Mouse (Mus musculus) embryo, embryonic 9.5 days (tissue): Measurements from ENCODE around the gene Kcnma1.

ENCODE experiments used
- DNase-seq: peaks from one replicate; pipeline ENCODE4 v3.0.0-alpha.2; 2017; ENCODE audit errors: extremely low spot score

Gene Kcnma1

DNA sequence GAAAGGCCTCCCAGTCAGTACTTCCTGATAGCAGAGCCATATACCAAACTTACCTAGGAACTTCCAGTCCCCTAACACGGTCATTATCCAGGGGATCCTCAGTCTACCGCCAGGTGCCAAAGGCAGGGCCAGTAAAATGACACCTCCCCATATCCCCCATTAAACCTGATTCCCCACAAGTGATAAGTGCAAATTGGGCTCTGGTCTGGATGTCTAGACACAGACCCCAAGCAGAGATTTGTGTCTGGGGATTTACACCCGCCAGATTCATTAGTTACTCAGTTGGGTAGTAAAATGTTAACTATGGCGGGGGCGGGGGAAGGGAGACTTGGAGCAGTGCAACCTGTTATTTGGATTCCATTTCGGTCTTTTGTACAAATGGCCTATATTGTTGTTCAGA is 562.6 kb downstream of the Kcnma1 start:
- DNase-seq: no peak

- DNase-seq: no peak
Measured at GRCm38 (mm10) chr14:23437467-23437866, 576.8 kb downstream of the Kcnma1 start.

DNA sequence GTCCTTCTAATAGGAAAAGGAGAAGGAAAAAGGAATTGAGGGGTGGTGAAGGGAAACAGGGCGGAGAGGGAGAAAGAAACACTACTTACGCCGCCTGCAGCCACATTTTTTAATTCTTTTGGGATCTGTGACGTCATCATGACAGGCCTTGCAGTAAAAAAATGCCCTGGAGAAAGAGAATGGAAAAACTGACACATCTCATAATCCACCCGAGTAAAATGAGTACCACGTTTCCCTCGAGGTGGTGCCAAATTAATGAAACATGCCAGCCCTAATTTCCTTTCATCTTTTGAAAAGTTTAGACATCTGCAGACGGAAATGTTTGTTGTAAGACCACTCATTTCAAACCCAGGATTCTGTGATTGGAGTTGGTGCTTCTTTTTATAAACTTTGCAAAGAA is 578.4 kb downstream of the Kcnma1 start:
- DNase-seq: no peak

DNA sequence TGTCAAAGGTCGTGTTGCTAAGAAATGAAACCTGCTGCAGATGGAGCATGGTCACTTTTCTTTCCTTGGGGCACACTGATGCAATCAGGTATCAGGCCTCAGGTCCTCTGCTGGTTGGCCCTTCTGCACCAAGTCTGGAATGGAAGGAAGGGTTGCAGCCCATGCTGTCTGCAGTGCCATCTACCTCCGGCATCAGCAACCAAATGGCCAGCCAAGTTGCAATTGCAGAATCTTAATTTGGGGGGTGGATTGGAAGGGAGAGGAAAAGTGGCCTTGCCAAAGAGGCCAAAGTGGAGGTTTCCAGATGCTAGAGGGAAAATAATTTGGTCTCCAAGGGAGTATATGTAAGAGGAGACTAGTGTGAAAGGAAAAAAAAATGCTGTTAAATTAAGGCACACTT is 584.3 kb downstream of the Kcnma1 start:
- DNase-seq: no peak

GRCm38 (mm10) chr14:23429043-23429442 is 585.2 kb downstream of the Kcnma1 start:
- peak; percentile 39 for DNase-seq

- DNase-seq: no peak
Measured at GRCm38 (mm10) chr14:23422481-23423040, 591.7 kb downstream of the Kcnma1 start.

DNA sequence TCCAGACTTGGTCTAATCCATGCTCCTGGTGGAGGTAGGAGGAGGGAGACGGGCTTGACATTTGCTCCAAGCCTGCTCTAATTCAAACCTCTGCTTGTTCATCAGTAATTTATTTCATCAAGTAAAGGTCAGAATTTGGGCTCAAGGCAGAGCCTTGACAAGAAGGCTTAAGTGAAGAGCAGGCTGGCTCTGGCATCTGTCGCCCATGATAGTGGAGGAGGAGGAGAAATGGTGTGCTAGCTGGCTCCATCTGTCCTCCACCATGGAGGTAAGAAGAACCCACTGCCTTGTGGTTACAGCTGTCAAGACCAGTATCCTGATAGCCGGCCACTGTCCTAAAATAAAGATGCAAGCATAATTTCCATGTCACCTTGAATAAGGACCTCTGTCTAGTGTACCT is 595.3 kb downstream of the Kcnma1 start:
- DNase-seq: no peak

GRCm38 (mm10) chr14:23407051-23407450 is 607.2 kb downstream of the Kcnma1 start:
- DNase-seq: no peak

GRCm38 (mm10) chr14:23400777-23401469 is 613.4 kb downstream of the Kcnma1 start:
- peak; percentile 83 for DNase-seq

DNA sequence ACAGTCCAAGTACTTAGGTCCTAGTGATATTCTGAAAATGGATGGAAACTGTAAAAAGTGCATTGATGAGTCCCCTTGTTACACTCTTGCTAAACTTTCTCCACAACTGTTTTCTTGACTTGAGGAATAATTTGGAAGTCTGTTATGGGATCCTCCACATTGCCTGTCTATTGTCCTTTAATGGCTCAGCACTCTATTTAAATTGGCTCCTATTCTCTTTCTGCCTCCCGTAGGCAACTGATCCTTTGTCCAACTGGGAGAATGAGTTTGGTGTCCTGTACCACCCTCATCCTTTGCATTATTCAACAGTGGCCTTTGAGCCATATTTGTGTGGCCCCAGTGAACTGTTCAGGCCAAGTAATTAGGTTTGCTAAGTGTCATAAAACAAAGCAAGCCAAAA is 616.6 kb downstream of the Kcnma1 start:
- DNase-seq: no peak

- DNase-seq: no peak
Measured at GRCm38 (mm10) chr14:23391566-23391965, 622.7 kb downstream of the Kcnma1 start.

DNA sequence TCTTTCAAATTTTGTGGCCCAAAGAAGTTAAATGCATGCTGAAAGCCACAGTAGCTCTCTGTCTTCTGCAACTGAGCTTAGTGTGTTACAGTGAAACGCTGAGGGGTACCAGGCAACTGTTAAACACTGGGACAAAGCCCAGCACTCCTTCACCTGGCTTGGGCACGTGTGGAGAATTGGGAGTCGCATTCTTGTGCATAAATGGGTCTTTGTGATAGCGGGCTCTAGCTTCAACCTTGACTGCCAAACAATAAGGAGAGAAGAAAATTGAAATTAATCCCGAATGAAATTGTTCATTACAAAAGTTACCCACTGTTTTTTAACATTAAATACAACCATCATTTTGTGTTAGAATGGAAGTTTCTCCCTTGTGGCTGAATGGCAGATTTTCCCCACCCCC is 623.5 kb downstream of the Kcnma1 start:
- no peak for DNase-seq

GRCm38 (mm10) chr14:23390161-23390560 is 624.1 kb downstream of the Kcnma1 start:
- no peak for DNase-seq

DNA sequence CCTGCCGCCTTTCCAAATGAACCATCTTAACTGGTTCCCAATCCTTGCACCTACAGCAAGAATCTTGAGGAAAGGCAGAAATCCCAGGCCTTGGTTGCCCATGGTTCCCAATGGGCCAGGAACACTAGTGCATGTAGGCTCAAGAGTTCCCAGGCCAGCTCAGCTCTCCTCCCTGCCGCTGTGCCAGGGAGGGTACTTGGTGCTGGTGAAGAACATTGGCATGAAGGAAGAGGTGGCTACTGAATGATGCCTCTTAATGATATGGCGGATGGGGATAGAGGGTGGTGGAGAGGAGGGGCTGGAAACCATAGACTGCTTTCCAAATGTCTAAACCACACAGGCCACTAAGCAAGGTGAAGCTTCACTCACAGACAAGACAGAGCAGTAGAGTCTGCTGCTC is 627.5 kb downstream of the Kcnma1 start:
- DNase-seq: no peak

DNA sequence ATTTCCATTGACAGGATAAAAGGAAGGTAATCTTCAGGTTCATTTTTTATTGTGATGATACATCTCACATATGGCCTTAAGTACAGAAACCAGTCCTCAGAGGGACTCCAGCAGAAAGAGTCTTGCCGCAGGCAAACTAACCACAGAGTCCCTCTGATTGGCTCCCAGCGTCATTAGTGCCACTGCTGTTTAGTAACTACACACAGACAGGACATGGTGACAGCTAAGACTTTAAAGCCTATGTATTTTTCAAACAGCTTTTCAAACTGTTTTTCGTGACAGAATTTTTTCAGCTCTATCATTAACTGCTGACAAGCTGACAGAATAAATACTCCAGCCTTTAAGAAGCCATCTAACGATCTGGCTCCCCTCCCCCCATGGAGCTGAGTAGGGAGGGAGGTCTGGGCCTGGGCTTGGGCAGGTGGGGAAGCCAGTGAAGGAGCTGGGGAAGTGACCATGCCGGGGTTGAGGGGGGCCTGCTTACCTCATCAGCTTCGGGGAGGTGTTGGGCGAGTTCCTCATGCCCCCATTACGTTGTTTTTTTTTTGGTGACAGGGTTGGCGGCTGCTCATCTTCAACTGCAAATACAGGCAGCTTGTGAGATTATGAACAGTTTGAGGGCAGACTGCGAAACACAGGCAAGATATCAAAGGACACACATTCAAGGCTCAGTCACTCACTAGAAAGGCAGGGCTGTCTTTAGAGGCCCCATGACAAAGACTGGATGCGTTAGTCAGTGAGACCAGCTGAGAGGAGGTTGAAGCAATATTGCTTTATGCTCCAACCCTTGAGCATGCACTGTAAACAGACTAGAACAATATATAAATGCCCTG is 628.3 kb downstream of the Kcnma1 start:
- no peak for DNase-seq

DNA sequence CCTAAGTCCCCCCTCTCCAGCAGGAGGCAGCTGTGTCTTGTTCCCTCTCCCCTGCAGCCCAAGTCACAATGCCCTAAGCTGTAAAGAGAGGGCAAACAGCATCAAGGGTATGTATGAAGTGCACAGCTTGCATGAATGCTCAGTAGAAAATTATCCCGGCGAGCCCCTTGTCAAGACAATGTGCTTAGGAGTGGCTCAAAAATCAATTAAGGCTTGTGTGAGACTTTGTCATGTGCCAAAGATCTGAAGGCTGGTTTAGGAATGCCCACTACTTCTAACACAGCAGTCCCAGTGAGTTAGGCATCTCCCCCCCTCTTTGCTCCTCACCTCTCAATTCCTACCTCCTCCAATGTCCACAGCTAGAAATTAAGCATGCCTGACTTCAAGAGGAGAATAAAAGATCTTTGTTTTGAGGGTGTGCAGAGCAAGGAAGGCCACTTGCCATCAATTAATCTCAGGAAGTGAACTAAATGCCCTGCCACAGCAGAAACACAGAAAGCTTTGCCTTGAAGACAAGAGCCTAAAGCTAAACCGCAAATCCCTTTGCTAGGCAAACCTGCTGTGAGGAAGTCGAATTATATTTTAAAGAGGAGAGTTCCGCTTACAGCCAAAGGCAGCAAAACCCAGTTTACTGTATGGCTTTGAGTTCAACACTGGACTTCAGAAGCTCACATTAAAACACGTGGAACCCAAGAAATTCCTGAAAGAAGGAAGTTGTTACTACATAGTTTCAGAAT is 635.8 kb downstream of the Kcnma1 start:
- peak; percentile 46 for DNase-seq

GRCm38 (mm10) chr14:23372021-23372420 is 642.3 kb downstream of the Kcnma1 start:
- DNase-seq: no peak

- DNase-seq: no peak
Measured at GRCm38 (mm10) chr14:23360491-23360995, 653.7 kb downstream of the Kcnma1 start.

DNA sequence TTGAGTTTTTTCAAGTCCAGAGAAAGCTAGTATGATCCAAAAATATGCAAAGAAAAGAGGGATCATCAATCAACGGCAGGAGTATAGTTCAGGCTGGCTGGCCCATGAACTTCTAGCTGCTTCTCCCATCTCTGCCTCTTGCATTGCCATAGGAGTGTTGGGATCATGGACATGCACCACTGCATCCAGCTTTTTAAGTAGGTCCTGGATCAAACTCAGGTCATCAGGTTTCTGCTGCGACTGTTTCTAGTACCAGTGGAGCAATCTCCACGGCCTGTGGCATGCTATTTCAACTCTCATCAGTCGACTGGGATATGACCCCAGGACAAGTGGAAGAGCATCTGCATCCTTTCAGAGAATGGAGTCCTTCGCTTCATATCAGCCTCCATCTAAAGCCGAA is 655.5 kb downstream of the Kcnma1 start:
- DNase-seq: no peak

- DNase-seq: no peak
Measured at GRCm38 (mm10) chr14:23357529-23358278, 656.6 kb downstream of the Kcnma1 start.

GRCm38 (mm10) chr14:23326786-23327185 is 687.5 kb downstream of the Kcnma1 start:
- DNase-seq: no peak
